Mouse (Mus musculus) ovary, postnatal 10 days (tissue): Measurements from ENCODE around the gene Nat9.

Experiments used
- DNase-seq: peaks from one replicate; pipeline ENCODE4 v3.0.0; 2022; ENCODE audit warnings: low spot score

Gene Nat9

DNA sequence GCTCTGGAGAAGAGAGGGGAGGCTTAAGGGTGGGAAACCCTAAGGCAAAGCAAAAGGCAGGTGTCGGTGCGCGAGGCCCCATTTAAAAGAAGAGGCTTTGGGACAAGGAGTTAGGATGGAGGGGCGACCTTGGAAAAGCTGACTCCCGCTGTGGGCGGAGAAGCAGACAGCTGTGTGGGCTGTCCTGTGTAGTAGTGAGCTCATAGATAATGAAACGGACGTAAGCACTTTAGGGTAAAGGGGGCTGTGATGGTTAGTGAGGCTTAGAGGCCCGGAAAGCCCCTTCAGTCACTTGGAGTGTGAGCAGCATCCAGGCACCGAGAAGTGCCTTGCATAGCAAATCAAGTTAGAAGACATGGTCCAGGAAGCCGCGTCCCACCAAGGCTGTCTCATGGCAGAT, at the start of gene Nat9:
Nat9 (minus strand) TSS at position 167 of the 400 bp plus-strand sequence.
- no peak for DNase-seq

DNA sequence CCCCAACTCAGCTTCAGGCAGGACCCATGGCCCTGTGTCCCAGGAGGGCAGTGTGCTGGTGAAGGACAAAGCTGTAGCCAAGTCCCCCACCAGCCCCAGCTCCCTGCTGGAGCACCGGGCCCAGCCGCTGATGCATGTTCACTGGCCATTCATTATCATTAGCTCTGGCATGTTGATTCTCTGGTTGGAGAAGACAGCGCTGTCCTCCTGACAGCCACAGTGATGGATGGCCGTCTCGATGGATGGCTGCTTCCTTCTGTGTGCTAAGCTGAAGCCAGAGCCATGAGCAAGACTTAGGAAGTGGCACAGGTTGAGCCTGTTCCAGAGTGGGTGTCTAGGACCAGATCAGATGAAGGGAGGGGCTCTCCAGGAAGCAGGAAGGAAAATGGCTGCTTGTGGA, 48.9 kb upstream of the Nat9 start:
- no peak for DNase-seq

DNA sequence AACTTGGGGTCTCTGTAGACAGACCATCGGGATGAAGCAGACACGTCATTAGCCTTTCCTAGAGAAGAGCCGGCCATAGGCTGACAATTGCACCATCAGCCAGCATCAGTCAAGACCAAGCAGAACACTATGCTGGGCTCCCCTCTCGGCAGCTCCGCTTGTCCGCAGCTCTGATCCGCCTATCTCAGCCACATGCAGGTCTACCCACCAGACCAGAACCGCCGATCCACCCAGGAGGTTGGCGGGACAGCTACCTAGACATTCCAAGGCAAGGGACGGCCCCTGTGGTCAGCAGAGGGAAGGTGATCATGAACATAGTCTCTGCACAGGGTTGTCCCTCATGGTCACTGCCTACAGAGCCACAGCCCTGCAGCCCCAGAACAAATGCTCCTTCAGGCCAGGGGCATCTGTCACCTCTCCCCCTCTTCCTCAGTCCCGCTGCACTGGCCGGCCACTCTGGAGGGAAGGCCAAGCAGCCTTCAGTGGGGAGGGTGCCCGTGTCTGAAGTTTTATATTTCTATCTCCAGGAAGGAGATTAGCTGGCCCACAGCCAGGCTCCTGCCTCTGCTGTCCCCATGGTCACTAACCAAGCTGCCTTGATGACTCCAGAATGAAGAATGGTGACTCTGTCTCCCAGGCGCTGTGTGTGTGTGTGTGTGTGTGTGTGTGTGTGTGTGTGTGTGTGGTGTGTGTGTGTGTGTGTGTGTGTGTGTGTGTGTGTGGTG, 46.8 kb upstream of the Nat9 start:
- DNase-seq, result no peak

DNA sequence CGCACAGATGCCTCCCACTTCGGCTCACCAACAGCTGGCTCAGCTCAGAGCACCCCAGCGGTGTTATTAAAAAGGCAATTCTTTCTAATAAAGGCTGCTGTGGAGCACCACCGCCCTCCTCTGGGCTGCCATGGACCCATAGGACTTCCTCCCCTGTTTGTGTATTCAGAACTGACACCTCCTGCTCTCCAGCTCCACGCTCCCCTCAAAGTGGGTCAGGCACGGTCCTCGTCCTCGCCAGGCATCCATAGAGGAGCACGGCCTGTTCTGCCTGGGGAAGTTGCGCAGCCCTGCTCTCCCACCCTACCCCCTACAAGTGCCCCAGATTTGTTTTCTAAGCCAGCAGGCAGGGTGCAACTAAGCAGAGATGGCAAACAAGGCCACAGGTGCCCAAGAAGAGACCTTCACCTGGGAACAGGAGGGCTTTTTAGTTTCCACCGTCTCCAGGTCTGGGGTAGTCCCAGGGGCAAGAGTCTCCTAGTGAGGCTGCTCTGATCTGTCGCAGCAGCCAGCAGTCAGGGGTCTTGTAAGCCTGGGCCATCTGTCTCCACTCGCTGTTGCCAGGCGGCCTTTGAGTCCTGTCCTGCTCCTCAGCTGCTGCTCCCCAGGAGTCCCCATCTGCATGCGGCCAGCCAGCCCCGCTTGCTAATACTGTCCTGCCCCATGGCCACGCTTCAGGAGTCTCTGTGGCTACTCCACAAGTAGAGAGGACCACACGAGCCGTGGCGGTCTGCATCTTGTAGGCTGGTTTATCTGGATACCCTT, 46.0 kb upstream of the Nat9 start:
- no peak for DNase-seq

DNA sequence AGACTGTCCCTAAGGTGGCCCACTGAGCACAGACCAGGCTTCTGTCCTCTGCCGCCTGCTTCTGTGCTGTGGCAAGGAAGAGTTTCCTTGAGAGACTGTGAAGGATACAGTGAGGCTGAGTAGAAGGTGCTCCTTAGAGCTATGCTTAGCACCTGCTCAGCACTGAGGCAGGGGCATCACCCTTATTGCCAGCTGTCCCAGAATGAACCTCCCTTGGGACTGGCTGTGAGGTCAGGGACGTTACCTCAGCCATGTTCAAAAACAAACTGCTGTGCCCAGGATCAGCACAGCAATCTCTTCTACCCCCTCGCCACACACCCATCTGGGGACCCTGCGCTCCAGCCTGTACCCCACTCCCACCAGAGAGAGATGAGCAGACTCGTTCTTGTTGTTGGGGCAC, 45.2 kb upstream of the Nat9 start:
- DNase-seq, result no peak

DNA sequence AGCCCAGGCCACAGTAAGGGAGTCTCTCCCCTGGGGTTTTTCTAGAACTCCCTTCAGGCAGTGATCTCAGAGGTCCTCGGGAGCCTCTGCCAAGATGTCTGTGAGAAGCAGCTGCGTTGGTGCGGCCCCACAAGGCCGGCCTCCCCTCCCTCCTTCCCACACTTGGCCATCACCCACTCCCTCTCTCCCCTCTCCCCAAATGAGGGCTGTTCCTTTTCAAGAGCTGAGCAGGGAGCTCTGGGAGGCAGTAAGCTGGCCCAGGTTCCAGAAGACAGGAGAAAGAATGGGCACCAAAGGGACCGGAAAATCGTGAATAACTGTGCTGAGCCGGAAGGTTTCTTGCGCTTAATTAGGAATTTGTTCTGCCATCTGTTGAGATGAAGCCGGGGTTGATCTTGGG, 44.3 kb upstream of the Nat9 start:
- no peak for DNase-seq

DNA sequence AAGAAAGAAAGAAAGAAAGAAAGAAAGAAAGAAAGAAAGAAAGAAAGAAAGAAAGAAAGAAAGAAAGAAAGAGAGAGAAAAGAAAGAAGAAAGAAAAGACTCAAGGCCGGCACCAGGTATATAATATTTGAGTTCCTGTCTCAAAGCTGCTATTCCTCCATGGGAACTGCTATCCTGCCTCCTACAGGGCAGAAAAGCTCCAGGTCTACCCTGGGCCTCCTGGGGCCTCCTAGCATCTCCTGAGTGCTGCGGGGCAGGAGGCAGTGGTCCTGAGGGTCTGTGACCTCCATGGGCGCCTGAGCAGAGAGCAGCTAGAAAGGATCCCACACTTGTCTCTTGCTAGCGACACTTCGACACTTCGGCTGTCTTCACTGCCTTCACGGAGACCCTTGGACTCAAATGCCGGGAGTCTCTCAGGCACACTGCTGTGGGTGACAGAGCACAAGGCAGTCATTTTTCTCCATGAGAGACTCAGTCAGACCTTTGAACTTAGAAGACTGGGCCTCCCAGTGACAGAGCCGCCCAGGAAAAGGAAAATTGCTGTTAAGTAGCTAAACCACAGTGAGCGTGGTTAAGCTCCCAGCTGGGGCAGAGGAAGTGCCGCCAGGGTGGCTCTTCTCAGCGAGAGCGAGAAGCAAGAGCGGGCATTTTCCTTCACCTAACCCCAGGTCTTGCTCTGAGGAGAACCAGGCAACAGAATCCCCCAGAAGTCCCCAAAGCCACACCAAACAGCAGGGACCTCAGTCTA, 43.7 kb upstream of the Nat9 start:
- DNase-seq, result no peak

DNA sequence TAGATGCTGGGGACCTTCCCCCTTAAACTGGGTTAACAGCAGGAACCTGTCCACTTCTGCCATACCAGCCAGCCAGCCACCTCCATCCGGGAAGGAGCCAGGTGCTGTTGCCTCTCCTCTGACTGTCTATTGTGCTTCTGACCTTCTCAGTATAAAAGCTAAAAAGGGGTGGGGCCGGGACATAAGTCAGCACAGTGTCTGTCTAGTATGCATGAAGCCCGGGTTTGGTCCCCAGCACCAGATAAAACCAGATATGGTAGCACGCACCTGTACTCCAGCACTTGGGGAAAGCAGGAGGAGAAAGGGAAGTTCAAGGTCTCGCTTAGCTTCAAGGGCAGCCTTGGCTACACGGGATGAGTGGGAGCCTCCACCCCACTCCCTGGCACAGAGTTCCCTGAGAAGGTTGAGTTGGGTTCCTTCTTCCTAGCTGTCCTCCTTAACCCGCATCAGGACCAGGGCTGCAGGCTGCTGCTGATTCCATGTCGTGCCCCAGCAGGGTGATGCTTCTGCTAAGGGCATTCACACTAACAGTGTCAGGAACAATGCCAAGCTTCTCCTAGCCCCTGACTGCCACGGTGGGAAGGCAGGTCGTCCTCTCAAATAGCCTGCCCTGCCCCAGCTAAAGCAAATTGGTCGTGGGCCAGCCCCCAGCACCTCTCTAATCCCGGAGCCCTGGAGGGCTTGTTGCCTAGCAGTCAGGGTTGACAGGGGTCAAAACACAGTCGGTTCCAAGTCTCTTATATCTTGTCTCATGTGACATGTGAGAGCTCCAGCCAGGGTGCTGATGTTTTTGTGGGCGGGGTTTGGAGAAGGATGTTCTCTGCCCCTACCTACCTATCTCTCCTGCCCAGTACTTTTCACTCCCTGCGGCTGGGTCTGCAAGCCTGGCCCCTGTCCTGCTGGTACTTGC, 41.6 kb upstream of the Nat9 start:
- no peak for DNase-seq

DNA sequence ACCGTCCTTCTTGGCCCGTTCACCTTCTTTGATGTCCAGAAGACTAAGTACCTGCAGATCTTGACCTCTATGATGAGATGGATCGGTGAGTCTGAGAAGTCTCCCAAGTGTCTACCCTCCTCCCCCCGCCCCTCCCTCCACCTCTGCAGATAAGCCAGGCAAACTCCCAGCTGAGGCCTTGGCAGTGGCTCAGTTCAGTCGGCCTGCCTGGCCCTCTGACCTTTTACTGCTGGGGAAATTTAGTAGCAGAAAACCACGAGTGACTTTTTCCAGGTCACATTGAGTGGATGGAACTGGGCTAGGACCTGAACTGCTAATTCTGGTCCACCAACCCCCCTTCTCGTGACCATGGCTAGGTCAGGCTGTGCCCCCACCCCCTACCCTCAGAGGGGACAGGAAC, 40.8 kb upstream of the Nat9 start:
- no peak for DNase-seq

DNA sequence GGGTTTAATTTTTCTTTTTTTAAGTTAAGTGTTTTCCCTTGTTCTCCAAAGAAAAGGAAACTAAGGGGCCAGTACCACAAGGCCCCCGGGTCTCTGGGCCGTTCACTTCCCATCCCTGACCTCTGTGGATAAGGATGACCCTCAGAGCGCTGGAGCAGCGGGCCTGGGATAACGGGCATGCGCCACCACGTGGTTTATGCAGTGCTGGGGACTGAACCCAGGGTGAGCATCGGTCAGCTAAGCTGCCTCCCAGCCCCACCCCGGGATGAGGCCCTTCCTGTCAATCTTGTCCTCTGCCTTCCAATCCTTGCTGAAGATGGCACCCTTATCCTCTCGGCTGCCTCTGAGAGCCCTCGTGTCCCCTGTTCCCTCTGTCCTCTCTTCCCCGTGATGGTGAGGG, 40.0 kb upstream of the Nat9 start:
- no peak for DNase-seq

DNA sequence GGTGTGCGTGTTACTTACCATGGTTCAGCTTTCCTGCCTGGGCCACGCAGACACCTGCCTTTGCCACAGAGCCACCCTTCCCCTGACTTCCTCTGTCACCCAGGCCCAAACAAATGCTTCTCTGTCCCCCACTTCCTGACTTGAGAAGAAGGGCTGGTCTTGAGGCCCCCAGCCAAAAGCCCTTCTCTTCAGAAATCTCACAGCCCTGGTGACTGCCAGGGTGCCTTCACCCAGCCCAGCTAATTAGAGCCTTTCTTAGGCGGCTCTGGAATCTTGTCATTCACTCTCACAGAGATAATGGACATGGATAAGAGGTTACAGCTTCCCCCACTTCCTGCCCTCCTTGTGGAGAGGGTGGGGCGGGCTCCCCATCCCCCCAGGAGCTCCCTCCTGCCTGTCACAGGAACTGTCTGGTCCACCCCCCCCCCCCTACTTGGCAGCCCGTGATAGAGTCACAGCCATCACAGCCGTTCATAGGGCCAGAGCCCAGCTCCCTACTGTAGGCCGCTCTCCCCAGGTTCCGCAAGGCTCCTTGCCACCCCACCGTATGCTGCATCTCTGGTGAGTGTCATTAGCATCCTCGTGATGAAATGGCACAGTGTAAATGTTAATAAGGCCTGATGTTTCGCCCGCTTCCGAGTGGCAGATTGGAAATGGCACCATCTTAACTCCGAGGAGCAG, 39.3 kb upstream of the Nat9 start:
- no peak for DNase-seq

DNA sequence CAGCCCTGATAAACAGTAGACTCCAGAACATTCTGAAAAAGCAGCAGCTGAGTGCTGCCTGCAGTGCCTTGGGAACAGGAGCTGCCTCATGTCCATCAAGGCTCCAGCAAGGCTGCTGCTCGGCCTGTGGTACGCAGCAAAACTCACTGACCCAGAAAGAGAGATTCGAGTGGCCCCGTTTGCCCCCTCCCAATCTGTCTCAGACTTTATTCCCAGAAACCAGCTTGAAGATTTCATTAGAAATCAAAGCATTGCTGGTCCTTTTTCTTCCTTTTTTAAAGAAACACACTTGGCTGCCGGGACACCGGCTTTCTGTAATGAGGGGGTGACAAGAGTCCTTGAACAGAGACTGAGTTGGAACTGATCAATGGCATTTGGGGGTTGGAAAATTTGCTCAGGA, 37.6 kb upstream of the Nat9 start:
- no peak for DNase-seq

DNA sequence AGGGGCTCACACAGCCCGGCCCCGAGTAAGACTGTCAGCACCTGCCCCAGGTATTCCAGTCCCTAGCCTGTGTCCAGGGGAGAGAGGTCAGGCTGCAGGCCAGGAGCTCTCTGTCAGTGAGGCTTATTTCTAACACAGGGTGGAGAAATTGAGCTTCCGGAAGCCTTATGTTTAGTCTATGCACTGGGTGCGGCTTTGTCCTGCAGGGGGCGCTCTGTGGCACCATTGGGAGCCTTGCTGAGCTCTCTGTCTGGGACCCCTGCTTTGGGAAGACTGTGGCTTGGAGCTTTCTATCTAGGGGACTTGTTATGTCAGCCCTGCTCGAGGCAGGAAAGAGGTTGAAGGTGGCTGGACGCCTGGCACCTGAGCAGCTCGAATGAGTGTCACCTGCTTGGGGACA, 37.2 kb upstream of the Nat9 start:
- DNase-seq, result no peak

DNA sequence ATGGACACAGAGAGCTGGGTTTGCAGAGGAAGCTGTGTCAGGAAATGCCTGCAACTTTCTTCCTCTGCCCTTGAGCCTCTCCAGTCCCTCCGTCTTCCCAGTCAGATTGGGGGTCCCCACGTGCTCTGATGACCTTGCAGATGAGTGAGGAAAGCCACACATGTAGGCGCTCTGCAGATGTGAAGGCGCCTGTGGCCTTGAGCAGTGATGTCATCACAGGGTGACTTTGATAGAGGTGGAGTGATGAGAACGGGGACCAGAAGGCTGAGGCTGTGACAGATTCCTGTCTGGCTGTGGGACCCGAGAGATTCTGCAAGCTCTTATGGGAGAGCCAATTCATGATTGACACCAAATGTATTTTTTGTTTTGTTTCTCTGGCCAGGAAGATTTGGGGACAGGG, 36.2 kb upstream of the Nat9 start:
- DNase-seq, result no peak

DNA sequence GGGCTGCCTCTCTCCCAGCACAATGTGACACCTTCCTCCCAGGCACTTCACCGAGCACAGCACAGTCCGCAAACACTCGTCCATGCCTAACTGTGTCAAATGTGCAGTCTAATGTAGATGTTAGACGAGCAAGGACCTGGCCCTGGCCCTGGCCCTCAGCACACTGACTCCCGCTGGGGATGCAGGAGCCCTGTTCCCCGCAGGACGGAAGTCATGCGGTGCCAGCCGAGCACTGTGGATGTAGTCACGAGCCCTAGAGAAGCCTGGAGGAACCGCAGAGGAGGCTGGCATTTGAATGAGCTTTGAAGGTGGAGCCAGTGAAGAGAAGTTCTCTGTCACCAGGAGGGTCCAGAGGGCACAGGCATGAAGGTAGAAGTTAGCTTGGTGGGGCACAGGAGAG, 35.8 kb upstream of the Nat9 start:
- DNase-seq, result no peak

DNA sequence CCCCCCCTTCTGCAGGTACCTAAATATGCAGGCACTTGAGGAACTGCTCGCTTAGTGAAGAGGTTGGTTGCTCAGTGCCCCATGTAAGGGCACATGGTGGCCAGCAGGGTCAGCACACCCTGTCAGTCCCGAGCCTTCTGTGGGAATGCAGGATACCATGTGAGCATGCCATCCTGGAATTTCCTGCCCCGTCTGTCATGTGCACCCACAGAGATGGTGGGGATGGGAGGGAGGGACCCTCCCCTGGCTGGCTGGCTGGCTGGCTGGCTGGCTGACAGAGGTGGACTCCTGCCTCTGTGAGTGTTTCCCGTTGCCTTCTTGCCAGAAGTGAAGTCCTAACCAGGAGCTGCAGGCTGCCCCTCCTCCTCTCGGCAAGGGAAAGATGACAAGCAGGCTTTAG, 34.9 kb upstream of the Nat9 start:
- no peak for DNase-seq

DNA sequence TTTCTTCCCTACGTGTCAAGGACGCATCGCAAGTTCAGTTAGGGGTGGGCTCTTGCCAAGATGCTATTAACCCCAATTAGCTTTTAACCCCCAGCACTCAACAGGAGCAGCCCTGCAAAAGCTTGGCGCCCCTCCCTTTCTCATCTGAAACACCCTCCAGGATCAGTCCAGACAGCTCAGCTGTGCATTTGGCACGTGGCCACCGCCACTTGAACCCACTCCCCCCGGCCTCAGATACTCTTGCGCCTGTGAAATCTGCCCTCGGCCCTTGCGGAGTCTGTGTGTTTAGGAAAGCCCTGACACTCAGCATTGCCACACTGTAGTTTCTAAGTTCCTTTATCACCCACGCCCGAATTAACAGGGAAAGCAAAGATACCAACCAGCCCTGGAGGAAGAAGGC, 34.4 kb upstream of the Nat9 start:
- no peak for DNase-seq

DNA sequence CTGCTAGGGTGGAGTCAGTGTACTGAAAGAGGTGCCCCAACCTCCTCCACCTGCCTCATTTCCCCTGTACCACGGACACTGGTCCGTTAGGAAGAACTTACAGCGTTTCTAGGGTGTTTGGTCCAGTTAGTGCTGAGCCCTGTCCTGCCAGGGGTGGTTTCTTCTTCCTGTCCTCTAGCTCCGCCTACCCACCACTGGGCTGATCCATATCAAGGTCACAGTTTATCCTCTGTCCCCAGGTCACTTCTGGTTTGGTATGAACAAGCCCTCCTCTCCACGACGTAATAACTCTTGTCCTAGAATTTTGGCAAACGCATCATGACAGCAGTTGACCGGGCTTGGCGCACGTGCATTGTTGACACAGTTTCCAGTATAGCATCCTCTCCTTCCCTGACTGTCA, 32.0 kb upstream of the Nat9 start:
- no peak for DNase-seq

DNA sequence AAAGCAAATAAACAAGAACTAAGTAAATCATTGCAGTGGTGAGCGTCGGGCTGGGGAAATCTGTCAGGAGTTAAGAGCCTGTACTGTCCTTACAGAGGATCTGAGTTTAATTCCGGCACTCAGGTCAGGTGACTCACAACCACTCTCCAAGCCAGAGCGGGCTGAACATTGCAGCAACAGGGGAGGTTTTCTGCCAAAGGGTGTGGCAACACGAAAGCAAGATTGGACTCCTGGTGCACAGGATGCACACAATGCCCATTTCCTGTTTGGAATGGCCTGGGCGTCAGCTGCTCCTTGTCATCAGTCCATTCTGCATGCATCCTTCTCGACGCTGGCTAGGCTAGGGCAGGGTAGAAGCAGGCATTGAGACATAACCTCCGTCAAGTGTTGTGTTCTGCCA, 31.6 kb upstream of the Nat9 start:
- no peak for DNase-seq

DNA sequence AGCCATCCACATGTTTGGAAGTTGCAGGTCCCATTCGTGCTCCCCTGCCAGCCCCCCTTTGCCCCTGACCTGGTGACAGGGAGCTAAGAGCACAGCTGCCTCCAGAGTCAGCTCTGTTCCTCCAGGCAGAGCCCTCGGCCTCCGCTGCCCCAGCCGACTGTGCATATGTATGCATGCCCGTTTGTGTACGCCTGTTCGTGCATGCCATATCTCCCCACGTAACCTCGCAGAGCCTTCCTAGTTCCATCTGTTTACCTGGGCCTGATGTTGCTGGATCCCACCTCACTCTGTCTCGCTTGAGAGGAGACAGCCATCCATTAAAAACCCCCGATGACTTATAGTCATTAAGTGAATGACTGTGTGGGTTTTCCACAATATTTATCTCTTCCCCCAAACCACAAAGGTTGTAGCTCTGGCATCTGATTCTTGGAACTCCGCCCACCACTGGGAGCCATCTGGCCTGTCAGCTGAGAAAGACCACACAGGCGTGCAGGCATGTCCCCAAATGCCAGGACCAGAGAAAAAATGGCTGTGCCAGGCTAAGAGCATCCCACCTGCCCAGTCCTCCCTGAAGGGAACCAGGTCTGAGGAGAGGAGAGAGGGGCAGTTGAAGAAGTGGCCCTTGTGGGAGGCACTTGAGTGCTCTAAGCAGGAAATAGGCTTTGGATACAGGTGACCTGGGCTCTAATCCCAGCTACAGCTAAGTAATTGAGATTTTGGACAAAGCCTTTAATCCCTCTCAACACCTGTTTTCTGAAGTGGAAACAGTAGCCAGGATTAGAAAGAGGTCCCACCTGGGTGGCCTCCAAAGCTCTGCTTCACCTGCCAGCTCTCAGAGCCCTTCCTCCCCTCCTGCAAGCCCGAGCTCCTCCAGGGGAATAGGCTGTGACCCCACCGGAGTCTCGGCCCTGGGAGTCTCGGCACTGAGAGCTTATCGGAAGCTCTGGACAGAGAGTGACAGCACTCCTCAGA, 30.1 kb upstream of the Nat9 start:
- DNase-seq, result no peak
